11 mouse cellular contexts compared by ENCODE assay signal in genomic region chr11:88429680-88430079, GRCm38 (mm10).
DNase-seq lines count a peak whose midpoint lies in the region; ATAC-seq and TF ChIP-seq lines count a peak whose summit lies in the region.
"Had no signal": no experiment of that assay in that cellular context is flagged by ENCODE, and none has a peak within 500 bp of the region (broad histone marks: within the 10 kb centered on the region; RNA-seq: fewer than 3 reads in every experiment).

No protein-coding gene starts in this region.

- no peak overlapping the region for H3K4me3 ChIP-seq in heart, adult 2 months
- no peak overlapping the region for H3K4me3 ChIP-seq in lung, postnatal 0 days (ENCODE audit: low read depth, low read length)
- H3K4me3 ChIP-seq in E14TG2a.4 (replicated peaks; ENCODE audit: low read length), result no peak overlapping the region
- H3K4me3 ChIP-seq in hindbrain, embryonic 15.5 days, result no peak overlapping the region
- H3K4me3 ChIP-seq: myocyte had no signal

- no peaks in the 10 kb centered on the region for H3K79me2 ChIP-seq in heart, adult 2 months (replicated peaks; ENCODE audit: control insufficient read depth, insufficient read depth, low read length)

- DNase-seq in heart, adult 2 months, result no peak
- no peak for DNase-seq in heart, postnatal 36 days
- DNase-seq in lung, postnatal 0 days (ENCODE audit: low spot score), result no peak
- DNase-seq in lung, postnatal 14 days, result no peak
- no peak for DNase-seq in urinary bladder, postnatal 25 days (ENCODE audit: low spot score)
- DNase-seq: heart, postnatal 14 days had no signal

- H3K9me3 ChIP-seq in lung, postnatal 0 days (ENCODE audit: low read length), result no peaks in the 10 kb centered on the region
- no peaks in the 10 kb centered on the region for H3K9me3 ChIP-seq in E14TG2a.4 (ENCODE audit: low read length)
- no peaks in the 10 kb centered on the region for H3K9me3 ChIP-seq in hindbrain, embryonic 15.5 days

- no peak for TF ChIP-seq POLR2A in heart, adult 2 months (IDR thresholded peaks at IDR 0.05; ENCODE audit: insufficient read depth, low read depth, low read length)

- no peak for TF ChIP-seq EP300 in heart, adult 2 months (IDR thresholded peaks at IDR 0.05; ENCODE audit: insufficient read depth, low read depth, low read length)
- no peak for TF ChIP-seq EP300 in lung, postnatal 0 days (IDR thresholded peaks at IDR 0.05)

- no peaks in the 10 kb centered on the region for H3K36me3 ChIP-seq in heart, adult 2 months (ENCODE audit: control insufficient read depth, insufficient read depth, low read length)
- no peaks in the 10 kb centered on the region for H3K36me3 ChIP-seq in lung, postnatal 0 days (ENCODE audit: insufficient read depth, low read length)
- no peaks in the 10 kb centered on the region for H3K36me3 ChIP-seq in E14TG2a.4 (ENCODE audit: insufficient read depth, low read length)
- H3K36me3 ChIP-seq in hindbrain, embryonic 15.5 days, result no peaks in the 10 kb centered on the region

- H3K9ac ChIP-seq in heart, adult 2 months (ENCODE audit: low read depth, low read length), result no peak overlapping the region
- H3K9ac ChIP-seq in lung, postnatal 0 days (replicated peaks; ENCODE audit: low read depth), result no peak overlapping the region
- no peak overlapping the region for H3K9ac ChIP-seq in hindbrain, embryonic 15.5 days

- no peaks in the 10 kb centered on the region for H3K27me3 ChIP-seq in heart, adult 2 months (ENCODE audit: control insufficient read depth, insufficient read depth, low read length)
- no peaks in the 10 kb centered on the region for H3K27me3 ChIP-seq in lung, postnatal 0 days (replicated peaks; ENCODE audit: insufficient read depth, low read length)
- H3K27me3 ChIP-seq in E14TG2a.4 (ENCODE audit: insufficient read depth, low read length), result no peaks in the 10 kb centered on the region
- H3K27me3 ChIP-seq in hindbrain, embryonic 15.5 days, result no peaks in the 10 kb centered on the region

- 88% methylated on average over 6 of the region's 6 CpGs for WGBS in heart, adult 2 months
- 91% methylated on average over 6 of the region's 6 CpGs for WGBS in lung, postnatal 0 days
- 92% methylated on average over 6 of the region's 6 CpGs for WGBS in hindbrain, embryonic 15.5 days

- intact Hi-C loops in heart, adult 2 months (cut with DNase I), result loop anchor here (5.0 kb wide), 1 partner anchor 298 kb away; no protein-coding TSS in a partner anchor
- intact Hi-C loops in heart, postnatal 36 days (cut with DNase I), result no loop called here

- ATAC-seq in lung, postnatal 0 days, result no peak
- ATAC-seq in hindbrain, embryonic 15.5 days (ENCODE audit: low FRiP score, low read depth), result no peak
- no peak for ATAC-seq in erythroid progenitor cell, adult 5-6 weeks (replicated peaks; ENCODE audit: low FRiP score, poor library complexity, severe bottlenecking)

- TF ChIP-seq CTCF in heart, adult 2 months (IDR thresholded peaks at IDR 0.05), result peak; percentile 50
- peak; percentile 42 for TF ChIP-seq CTCF in lung, postnatal 0 days (IDR thresholded peaks at IDR 0.05)
- TF ChIP-seq CTCF in E14TG2a.4 (conservative IDR thresholded peaks at IDR 0.05; ENCODE audit: low read length), result peak; percentile 65

- H3K27ac ChIP-seq in heart, adult 2 months, result no peak overlapping the region
- no peak overlapping the region for H3K27ac ChIP-seq in lung, postnatal 0 days (ENCODE audit: low read length)
- H3K27ac ChIP-seq in hindbrain, embryonic 15.5 days (replicated peaks), result 0 out of 2 replicates have a peak overlapping the region, but pooled peaks have one; percentile 43
- H3K27ac ChIP-seq: macrophage had no signal

- no peak overlapping the region for H3K4me2 ChIP-seq in lung, postnatal 0 days (replicated peaks; ENCODE audit: low read depth, low read length)
- no peak overlapping the region for H3K4me2 ChIP-seq in hindbrain, embryonic 15.5 days

- no peaks in the 10 kb centered on the region for H3K4me1 ChIP-seq in heart, adult 2 months (ENCODE audit: control insufficient read depth, insufficient read depth, low read length)
- no peaks in the 10 kb centered on the region; the same call in 1 of the 2 replicates for H3K4me1 ChIP-seq in lung, postnatal 0 days (ENCODE audit: insufficient read depth, low read depth, low read length)
- H3K4me1 ChIP-seq in E14TG2a.4 (replicated peaks; ENCODE audit: low read depth, low read length), result peaks cover 49% of the 10 kb centered on the region
- peaks cover 70% of the 10 kb centered on the region for H3K4me1 ChIP-seq in hindbrain, embryonic 15.5 days (replicated peaks)
